ENCODE assay signal across 20 mouse cellular contexts in the genomic region with DNA sequence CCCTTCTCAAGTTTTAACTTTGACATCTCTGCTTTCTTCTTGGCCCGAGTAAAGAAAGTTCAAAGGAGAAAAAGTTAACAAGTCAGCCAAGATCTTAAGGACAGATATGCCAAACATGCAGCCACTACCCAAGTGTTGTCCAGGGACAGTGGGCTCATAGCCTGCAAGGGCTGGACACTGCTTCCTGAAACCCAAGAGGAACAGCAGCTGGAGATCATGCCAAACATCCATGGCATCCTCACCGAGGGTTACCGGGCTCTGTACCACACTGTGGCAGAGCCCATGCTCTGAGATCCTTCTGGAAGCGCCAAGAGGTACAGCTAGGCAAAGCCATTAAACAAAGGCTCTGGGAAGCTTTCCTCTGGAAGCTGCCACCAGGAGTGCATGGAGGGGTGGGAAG. TPM values are rescaled to one million over a fixed set of nuclear protein-coding genes. Genes with fewer than 3 reads are reported as not detected.
A peak's percentile ranks its signal among the peaks of the same experiment; 100 is the strongest.
DNase-seq lines count a peak whose midpoint lies in the region; ATAC-seq lines count a peak whose summit lies in the region.
"Had no signal": no experiment of that assay in that cellular context is flagged by ENCODE, and none has a peak within 500 bp of the region (broad histone marks: within the 10 kb centered on the region; RNA-seq: fewer than 3 reads in every experiment).

No protein-coding gene starts in this region.

- DNase-seq in gastrocnemius, adult 18-20 months (ENCODE audit: low spot score), result peak; percentile 71
- DNase-seq in gastrocnemius, adult 8-10 months (ENCODE audit: low spot score in 2 of 2), result peak; percentile 39 to 59
- DNase-seq in gastrocnemius, postnatal 25 days, result peak; percentile 74
- no peak for DNase-seq in left cerebral cortex, postnatal 36 days (ENCODE audit: low spot score in 2 of 2)
- no peak for DNase-seq in urinary bladder, postnatal 36 days (ENCODE audit: low spot score in 2 of 2)
- DNase-seq: adrenal gland, postnatal 10 days; adrenal gland, postnatal 36 days; B cell, adult 2 months; cerebellum, adult 18-20 months; cerebellum, adult 9-10 months; cerebellum, postnatal 25 days; heart, adult 18-20 months; heart, postnatal 10 days; heart, postnatal 36 days had no signal

- no peak for ATAC-seq in monocyte, adult 5-6 weeks (replicated peaks; ENCODE audit: insufficient number of reproducible peaks, low FRiP score, low TSS enrichment, poor library complexity, severe bottlenecking)
- ATAC-seq: forebrain, embryonic 15.5 days; hindbrain, postnatal 0 days; inflammation-experienced regulatory T-cells, adult 6 months; intestine, embryonic 16.5 days; Patski had no signal

- intact Hi-C loops in left cerebral cortex, postnatal 36 days (cut with DNase I), result no loop called here

RNA-seq across cellular contexts. Expression of gene Kremen1, which starts 13.9 kb away (rescaled TPM):
- 10 to 100 TPM; 43.0 to 53.7 TPM for total RNA-seq in gastrocnemius, adult 18-20 months (2021)
- total RNA-seq in gastrocnemius, adult 8-10 months (2022), result 10 to 100 TPM; 41.4 to 55.8 (median 48.8) TPM
- total RNA-seq in gastrocnemius, postnatal 25 days (2021), result 10 to 100 TPM; 35.0 to 47.6 TPM
- 4.5 to 8.6 TPM (median 5.0 TPM) in 3 replicates for total RNA-seq in monocyte, adult 5-6 weeks (2017)
- 10 to 100 TPM; 13.7 to 15.8 TPM for total RNA-seq in left cerebral cortex, postnatal 36 days (2021)

Comparison
In these comparisons a context has a peak if more than half of its experiments do, and no peak if none do; other contexts are left out.
1. DNase-seq: peak in gastrocnemius, adult 18-20 months (single experiment), gastrocnemius, adult 8-10 months (2 of 2) and gastrocnemius, postnatal 25 days (single experiment); none in left cerebral cortex, postnatal 36 days (0 of 2) and urinary bladder, postnatal 36 days (0 of 2).